Mouse (Mus musculus) limb, embryonic 11.5 days (tissue): ENCODE measurements around the gene Gfod2. TPM values are rescaled to one million over a fixed set of nuclear protein-coding genes. Genes with fewer than 3 reads are reported as not detected.

Experiments used
- ATAC-seq: fragments of 200-750 bp; cut with Nextera tagmentation; 2 replicates; pipeline ENCODE4 v1.8.0; 2017; ENCODE audit warnings: low read depth; ENCODE audit not compliant: insufficient number of reproducible peaks, low FRiP score, low TSS enrichment
- DNase-seq: peaks from one replicate; pipeline ENCODE4 v3.0.0-alpha.2; 2015; ENCODE audit warnings: low spot score
- H3K27ac ChIP-seq: fragments of 300-500 bp; sonication (generic); replicated peaks from 2 replicates; pipeline ENCODE4 v1.5.1; 2014; ENCODE audit warnings: low read depth, mild to moderate bottlenecking, low read length
- H3K27me3 ChIP-seq: fragments of 300-500 bp; sonication (generic); 2 replicates; pipeline ENCODE4 v1.6.1; 2014; ENCODE audit warnings: mild to moderate bottlenecking, low read length, mixed read lengths; ENCODE audit not compliant: control insufficient read depth, insufficient read depth
- H3K36me3 ChIP-seq: fragments of 300-500 bp; sonication (generic); 2 replicates; pipeline ENCODE4 v1.6.1; 2014; ENCODE audit warnings: mild to moderate bottlenecking, low read length, moderate library complexity, mixed read lengths; ENCODE audit not compliant: control insufficient read depth, insufficient read depth
- H3K4me1 ChIP-seq: fragments of 300-500 bp; sonication (generic); 2 replicates; pipeline ENCODE4 v1.6.1; 2014; ENCODE audit warnings: low read length, mixed read lengths; ENCODE audit not compliant: control insufficient read depth, insufficient read depth
- H3K4me2 ChIP-seq: fragments of 300-500 bp; sonication (generic); 2 replicates; pipeline ENCODE4 v1.6.1; 2014; ENCODE audit warnings: low read depth, mild to moderate bottlenecking, moderate library complexity; ENCODE audit not compliant: severe bottlenecking
- H3K4me3 ChIP-seq: fragments of 300-500 bp; sonication (generic); 2 replicates; pipeline ENCODE4 v1.5.1; 2014; ENCODE audit warnings: low read depth, low read length
- H3K9ac ChIP-seq: fragments of 300-500 bp; sonication (generic); 2 replicates; pipeline ENCODE4 v1.6.1; 2014; ENCODE audit warnings: mild to moderate bottlenecking, low read length
- H3K9me3 ChIP-seq: fragments of 300-500 bp; sonication (generic); 2 replicates; pipeline ENCODE4 v1.6.1; 2016; ENCODE audit warnings: low read length; ENCODE audit not compliant: control insufficient read depth
- WGBS: fragments of 180-500 bp; shearing (Covaris S2); extraction: QIAGEN DNeasy Blood & Tissue Kit; methylation state at CpG from one replicate; pipeline ENCODE4 v1.1.7; 2014; 5-methylcytosine and 5-hydroxymethylcytosine counted together
- polyA plus RNA-seq: library from polyadenylated mRNA; unstranded; fragments of >200 nt; fragmentation: Nextera tagmentation; extraction: Ambion mirVana; gene quantifications from 2 replicates; pipeline ENCODE4 v1.2.1, GENCODE M21; 2014

Gfod2 gene
- polyA plus RNA-seq, 1 experiment from 2014 or later = 22.8 TPM

DNA sequence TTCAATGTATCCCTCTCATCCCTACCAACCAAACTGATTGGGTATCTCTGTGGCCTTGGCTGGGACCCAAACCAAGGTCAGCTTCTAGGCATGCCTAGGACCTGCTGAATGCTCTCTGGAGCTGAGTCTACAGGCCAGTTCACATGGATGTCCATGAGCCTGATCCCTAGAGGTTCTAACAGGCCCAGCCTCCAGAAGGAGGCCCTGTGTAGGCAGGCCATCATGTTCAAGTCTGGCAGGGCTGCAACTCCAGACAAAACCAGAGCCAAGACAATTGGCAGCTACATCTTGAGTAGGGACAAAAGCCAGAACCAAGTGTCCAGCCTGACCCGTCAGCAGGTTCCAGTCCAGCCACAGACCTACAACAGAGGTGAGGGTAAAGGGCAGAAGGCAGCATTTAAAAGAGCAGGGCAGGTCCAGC, 15.0 kb upstream of the Gfod2 start:
- H3K4me3 ChIP-seq = no peak overlapping the region
- peaks cover 40% of the 10 kb centered on the region for H3K36me3 ChIP-seq
- H3K9me3 ChIP-seq = no peaks in the 10 kb centered on the region
- H3K27ac ChIP-seq = no peak overlapping the region
- H3K4me2 ChIP-seq = no peak overlapping the region
- H3K9ac ChIP-seq = no peak overlapping the region
- no peaks in the 10 kb centered on the region for H3K4me1 ChIP-seq
- ATAC-seq = no peak
- H3K27me3 ChIP-seq = no peaks in the 10 kb centered on the region
- 100% methylated on average over 1 of the region's 1 CpGs for WGBS
- DNase-seq = no peak

DNA sequence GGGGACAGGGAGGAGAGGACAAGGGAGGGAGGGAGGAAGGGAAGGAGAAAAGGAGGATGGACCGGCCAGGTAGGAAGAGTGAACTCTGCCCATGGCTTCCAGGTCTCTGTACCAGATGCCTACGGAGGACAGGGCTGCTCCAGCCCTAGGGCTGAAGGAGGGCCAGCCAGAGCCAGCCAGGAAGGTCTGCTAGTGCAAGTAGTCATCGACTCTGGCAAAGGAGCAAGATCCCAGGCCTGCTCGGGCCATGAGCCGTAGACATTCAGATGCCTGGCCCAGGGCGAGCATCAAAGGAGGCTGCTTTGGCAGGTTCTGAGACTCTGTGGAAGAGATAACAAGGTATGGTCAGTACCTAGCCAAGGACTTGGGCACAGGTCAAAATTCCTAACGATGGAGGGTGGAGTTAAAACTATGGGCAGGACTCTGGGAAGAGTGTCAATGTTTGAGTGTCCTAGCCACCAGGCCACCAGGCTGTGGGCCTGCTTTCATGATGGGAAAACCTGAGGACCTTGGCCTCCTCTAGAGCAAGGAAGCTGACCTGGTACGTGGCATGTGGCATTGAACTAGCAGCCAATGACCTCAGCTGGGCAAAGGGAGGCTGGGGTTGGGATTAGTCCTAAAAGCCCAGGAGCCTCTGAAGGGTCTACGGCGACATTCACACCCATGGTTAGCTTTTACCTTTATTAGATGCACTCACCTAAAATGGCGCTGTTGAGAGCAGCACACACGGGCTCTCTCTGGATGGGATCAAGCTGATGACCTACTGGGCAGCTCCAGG, 13.1 kb upstream of the Gfod2 start:
- Histone ChIP-seq H3K4me1 (no peaks in the 10 kb centered on the region), H3K36me3 (peaks cover 40% of the 10 kb centered on the region), H3K27me3 (no peaks in the 10 kb centered on the region), H3K9me3 (no peaks in the 10 kb centered on the region), H3K27ac (no peak overlapping the region), H3K4me2 (no peak overlapping the region), H3K4me3 (no peak overlapping the region), H3K9ac (no peak overlapping the region)
- WGBS = 91% methylated on average over 12 of the region's 12 CpGs
- no peak for DNase-seq
- no peak for ATAC-seq

DNA sequence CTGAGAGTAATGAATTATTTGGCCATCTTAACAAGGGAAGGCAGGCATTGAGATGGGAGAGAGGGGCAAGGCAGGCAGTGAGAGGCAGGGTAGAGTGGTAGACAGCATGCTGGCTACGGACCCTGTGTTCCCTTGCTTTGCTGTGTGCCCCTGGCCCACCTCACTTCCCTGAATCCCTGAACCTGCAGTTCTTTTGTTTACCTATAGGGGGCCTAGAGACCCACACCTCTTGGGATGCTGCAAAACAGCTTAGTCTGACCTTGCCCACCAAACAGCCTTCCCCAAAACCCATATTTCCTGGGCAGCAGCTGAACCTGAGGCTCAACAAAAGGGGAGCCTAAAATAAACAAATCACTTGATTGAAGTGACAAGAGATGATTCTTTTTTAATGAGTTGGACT, 12.1 kb upstream of the Gfod2 start:
- H3K27me3 ChIP-seq = no peaks in the 10 kb centered on the region
- no peak overlapping the region for H3K9ac ChIP-seq
- no peak overlapping the region for H3K27ac ChIP-seq
- ATAC-seq = no peak
- peaks cover 35% of the 10 kb centered on the region for H3K36me3 ChIP-seq
- H3K4me2 ChIP-seq = no peak overlapping the region
- no peaks in the 10 kb centered on the region for H3K4me1 ChIP-seq
- peak; percentile 33 for DNase-seq
- H3K9me3 ChIP-seq = no peaks in the 10 kb centered on the region
- H3K4me3 ChIP-seq = no peak overlapping the region
- WGBS = 85% methylated on average over 1 of the region's 1 CpGs

DNA sequence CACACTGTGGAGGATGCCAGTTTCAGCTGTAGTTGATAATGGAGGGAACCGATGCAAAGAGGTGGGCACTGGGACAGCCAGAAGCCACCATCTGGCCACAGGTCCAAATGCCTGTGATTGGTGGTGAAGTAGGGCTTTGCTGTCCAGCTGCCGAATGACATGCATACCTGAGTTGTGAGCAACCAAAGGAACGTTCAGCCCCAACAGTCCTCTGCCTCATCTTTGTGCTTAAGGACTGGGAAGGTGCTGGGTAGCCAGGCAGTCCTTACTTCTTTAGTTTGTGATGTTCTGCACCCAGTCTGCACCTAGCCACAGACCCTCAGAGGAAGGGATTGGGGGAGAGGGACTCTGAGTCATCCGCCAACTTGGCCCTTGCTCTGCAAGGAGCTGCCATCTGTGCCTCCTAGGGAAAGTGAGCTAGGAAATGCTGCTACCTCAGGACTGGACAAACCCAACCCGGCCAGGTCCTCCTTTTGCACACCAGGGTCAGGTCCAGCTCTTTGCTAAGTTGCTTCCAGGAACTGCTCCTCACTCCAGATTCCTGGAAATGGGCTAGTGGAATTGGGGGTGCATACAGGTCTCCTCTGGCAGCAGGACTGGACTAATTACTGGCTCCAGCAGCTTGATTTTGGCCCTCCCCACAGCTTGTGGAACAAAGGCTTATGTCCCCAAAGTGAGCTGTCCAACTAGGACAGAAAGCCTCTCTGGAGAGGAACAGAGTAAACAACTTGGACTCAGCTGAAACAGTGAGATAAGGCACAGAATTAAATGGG, 10.2 kb upstream of the Gfod2 start:
- H3K36me3 ChIP-seq = peaks cover 25% of the 10 kb centered on the region; the same call in 1 of the 2 replicates
- no peak overlapping the region for H3K4me3 ChIP-seq
- no peaks in the 10 kb centered on the region for H3K9me3 ChIP-seq
- 95% methylated on average over 5 of the region's 5 CpGs for WGBS
- no peaks in the 10 kb centered on the region for H3K4me1 ChIP-seq
- no peaks in the 10 kb centered on the region for H3K27me3 ChIP-seq
- H3K27ac ChIP-seq = no peak overlapping the region
- no peak overlapping the region for H3K4me2 ChIP-seq
- ATAC-seq (no peak), DNase-seq (no peak)
- H3K9ac ChIP-seq = no peak overlapping the region

DNA sequence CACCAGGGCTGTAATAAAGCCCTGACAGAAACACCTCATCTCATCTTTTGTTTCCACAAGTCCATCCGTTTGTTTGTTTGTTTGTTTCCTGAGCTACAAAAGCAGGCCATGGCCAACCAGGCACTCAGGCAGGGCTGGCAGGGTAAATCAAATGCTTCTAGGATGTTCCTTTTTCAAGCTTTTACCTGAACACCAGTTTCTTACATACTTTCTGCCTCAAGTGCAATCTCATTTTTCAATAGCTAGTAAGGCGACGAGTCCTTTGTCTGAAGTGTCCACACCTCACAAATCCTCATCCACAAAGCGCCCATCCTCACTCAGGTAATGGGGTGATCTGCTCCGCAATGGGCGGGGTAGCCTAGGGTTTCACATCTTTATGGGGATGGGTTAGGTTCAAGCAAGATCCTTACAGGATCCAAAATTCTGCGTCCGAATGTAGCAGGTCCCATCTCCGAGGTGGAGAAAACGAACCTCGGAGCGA, 628 bp downstream of the Gfod2 start:
- H3K4me2 ChIP-seq = peak overlapping the region; percentile 59
- H3K9ac ChIP-seq = peak overlapping the region; percentile 78
- ATAC-seq (peak; percentile 53; the same call in 1 of the 2 replicates), DNase-seq (no peak)
- H3K27ac ChIP-seq = no peak overlapping the region
- no peaks in the 10 kb centered on the region; the same call in 1 of the 2 replicates for H3K4me1 ChIP-seq
- no peaks in the 10 kb centered on the region for H3K9me3 ChIP-seq
- H3K36me3 ChIP-seq = no peaks in the 10 kb centered on the region
- H3K4me3 ChIP-seq = peak overlapping the region; percentile 79
- WGBS = 3% methylated on average over 12 of the region's 12 CpGs
- no peaks in the 10 kb centered on the region for H3K27me3 ChIP-seq

DNA sequence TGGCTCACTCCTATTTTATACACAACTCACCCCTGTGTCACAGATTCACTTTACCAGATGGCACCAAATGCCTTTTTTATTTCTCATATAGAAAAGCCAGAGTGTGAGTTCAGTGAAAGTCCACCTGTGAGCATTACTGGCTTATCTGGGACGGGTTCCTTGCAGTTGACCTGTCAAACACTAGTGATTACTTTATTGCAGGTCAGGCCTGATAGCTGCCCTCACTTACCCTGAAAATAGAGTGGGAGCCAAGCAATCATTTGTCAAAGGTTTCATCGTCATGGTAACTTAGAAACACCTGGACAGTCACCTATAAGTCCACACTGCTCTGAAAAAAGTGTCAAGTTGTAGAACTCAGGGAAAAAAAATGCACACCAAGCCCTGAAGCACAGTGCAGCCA, 3.8 kb downstream of the Gfod2 start:
- ATAC-seq = no peak
- H3K4me1 ChIP-seq = peaks cover 6% of the 10 kb centered on the region

DNA sequence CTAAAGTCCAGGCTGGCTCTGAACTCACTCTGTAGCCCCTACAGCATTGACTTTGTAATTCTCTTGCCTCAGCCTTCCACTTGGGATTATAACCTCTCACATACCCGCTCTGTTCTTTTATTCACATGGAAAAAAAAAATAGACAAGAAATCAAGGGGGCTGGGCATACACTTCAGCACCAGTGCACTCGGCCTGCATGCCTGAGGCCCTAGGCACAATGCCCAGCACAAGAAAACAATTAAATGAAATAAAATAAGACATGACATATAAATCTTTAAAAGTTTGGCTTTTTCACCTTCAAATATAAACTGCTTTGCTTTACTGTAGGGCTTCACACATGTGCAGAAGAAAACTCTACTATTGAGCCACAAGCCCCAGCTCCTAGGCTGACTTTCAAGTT, 4.5 kb downstream of the Gfod2 start:
- Histone ChIP-seq H3K36me3 (no peaks in the 10 kb centered on the region), H3K27ac (no peak overlapping the region), H3K4me2 (no peak overlapping the region), H3K4me3 (no peak overlapping the region), H3K27me3 (no peaks in the 10 kb centered on the region), H3K4me1 (peaks cover 6% of the 10 kb centered on the region), H3K9me3 (no peaks in the 10 kb centered on the region), H3K9ac (no peak overlapping the region)
- WGBS = 82% methylated on average over 2 of the region's 2 CpGs
- no peak for DNase-seq
- no peak for ATAC-seq

More for the DNA sequence above, 3.8 kb downstream of the Gfod2 start:
- H3K9ac ChIP-seq = no peak overlapping the region
- H3K27me3 ChIP-seq = no peaks in the 10 kb centered on the region
- H3K4me3 ChIP-seq = no peak overlapping the region
- no peak overlapping the region for H3K4me2 ChIP-seq
- 42% methylated on average over 2 of the region's 2 CpGs for WGBS
- no peak for DNase-seq
- H3K36me3 ChIP-seq = no peaks in the 10 kb centered on the region
- H3K9me3 ChIP-seq = no peaks in the 10 kb centered on the region
- no peak overlapping the region for H3K27ac ChIP-seq

DNA sequence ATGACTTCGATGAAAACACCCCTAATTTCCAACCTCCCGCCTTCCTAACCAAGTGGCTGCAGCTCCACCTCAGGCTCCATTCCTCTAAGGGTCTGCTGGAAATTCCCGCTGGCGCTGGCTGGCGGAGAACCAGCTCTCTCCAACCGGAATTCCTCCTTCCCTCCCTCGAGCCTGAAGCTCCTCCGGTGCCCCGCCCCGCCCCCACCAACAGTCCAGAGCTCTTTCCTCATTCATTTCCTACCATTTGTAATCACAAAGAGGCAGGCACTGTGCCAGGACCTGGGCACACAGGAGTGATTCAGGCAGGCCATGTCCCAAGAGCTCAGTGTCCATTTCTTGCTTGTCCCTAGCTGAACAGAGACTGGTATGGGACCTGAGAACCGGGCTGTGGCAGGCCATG, 7.9 kb downstream of the Gfod2 start:
- Histone ChIP-seq H3K27ac (no peak overlapping the region), H3K27me3 (no peaks in the 10 kb centered on the region), H3K4me3 (no peak overlapping the region), H3K36me3 (no peaks in the 10 kb centered on the region), H3K9ac (no peak overlapping the region), H3K4me2 (0 out of 2 replicates have a peak overlapping the region, but pooled peaks have one; percentile 10), H3K4me1 (peaks cover 6% of the 10 kb centered on the region), H3K9me3 (no peaks in the 10 kb centered on the region)
- ATAC-seq = no peak
- peak; percentile 52 for DNase-seq
- 10% methylated on average over 11 of the region's 11 CpGs for WGBS
